Mouse (Mus musculus): ENCODE data around the gene Unc5c.

DNA sequence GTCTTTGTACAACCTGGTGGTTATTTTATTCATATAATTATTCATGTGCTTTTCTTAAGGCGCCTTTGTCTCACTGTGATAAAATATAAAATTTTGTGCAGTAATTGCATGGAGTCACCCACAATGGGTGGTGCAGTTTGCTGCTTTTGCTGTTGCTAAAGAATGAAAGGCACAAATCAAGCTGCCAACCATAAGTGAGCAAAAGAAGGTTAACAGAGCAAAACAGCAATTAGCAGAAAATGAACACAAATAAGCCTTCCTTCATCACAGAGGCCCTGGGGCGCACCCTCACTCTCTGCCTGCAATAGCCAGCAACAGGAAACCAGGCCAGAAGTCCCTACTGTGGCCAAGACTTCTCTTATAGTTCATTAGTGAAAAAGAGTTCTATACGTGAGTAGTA, 185.6 kb downstream of the Unc5c start:
- TF ChIP-seq EP300 (IDR thresholded peaks at IDR 0.05; ENCODE audit: low read length), result no peak
- TF ChIP-seq JUND (conservative IDR thresholded peaks at IDR 0.05; ENCODE audit: low read depth, low read length), result no peak
- TF ChIP-seq TBP (conservative IDR thresholded peaks at IDR 0.05; ENCODE audit: low read depth, low read length), result no peak
- no peak for TF ChIP-seq POLR2A (IDR thresholded peaks at IDR 0.05; ENCODE audit: low read depth, low read length)
- TF ChIP-seq GABPA (IDR thresholded peaks at IDR 0.05; ENCODE audit: insufficient replicate concordance, low read depth, low read length), result no peak
- TF ChIP-seq MAZ (IDR thresholded peaks at IDR 0.05; ENCODE audit: low read depth, low read length), result no peak
- no peak for TF ChIP-seq CTCF (conservative IDR thresholded peaks at IDR 0.05 in 1 of 2, IDR thresholded peaks at IDR 0.05 in 1 of 2; ENCODE audit: low read depth in 2 of 2, low read length in 2 of 2)
- no peak for TF ChIP-seq MXI1 (IDR thresholded peaks at IDR 0.05; ENCODE audit: low read depth, low read length)
- TF ChIP-seq BHLHE40 (IDR thresholded peaks at IDR 0.05; ENCODE audit: low read depth, low read length), result no peak
- TF ChIP-seq SMC3 (IDR thresholded peaks at IDR 0.05; ENCODE audit: low read depth, low read length), result no peak

Measured in CH12.LX (cell line).